Mouse (Mus musculus) frontal cortex, adult 2 months (tissue): ENCODE measurements at regions not wholly inside any gene's neighbourhood (a gene's known extent, or its start where the extent isn't known, plus 50 kb on each side); places are given as distances from the start of the nearest gene placed in this dataset.

Experiments
- DNase-seq, 2 experiments: peaks; one replicate each; pipeline ENCODE4 v3.0.0; 2022; ENCODE audit warnings: low spot score in 1 of 2; ENCODE audit errors: extremely low spot score in 1 of 2

DNA sequence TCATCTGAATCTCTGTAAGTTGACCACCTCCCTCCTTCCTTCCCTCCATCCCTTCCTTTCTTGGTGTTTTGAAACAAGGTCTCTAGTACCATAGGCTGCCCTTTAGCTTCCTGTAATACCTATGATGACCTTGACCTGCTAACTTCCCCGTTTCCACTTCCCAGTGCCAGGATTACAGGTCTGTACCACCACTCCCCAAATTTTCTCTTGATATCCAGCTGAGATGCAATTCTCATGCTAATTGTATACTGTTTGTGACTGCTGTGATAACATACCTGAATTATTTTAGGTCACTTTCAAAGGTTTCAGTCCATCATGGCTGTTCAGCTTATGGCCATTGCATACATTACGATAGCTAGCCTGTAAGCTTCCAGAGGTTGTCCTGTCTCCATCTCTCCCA lies 104.4 kb upstream of the Marcks start:
- no peak for DNase-seq

DNA sequence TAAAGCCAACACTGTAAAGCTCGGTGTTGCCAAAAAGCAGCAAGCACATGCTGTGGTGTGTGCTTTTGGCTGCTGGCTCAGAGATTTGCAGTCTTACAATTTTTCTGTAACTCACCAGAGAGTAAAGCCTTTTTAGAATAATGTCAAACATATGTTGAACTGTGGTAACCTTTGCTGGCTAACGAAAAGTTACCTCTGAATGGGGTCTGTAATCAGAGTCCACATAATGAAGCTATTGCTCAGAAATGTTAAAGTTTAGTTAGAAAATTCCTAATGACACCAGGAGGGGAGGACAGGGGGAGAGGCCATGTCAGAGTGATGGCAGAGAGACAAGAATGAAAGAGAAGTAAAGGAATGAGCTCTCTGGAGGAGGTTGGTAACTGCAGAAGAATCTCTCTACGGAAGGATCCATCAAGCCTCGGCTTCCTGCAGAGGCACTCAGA lies 103.1 kb upstream of the Marcks start:
- DNase-seq = no peak

DNA sequence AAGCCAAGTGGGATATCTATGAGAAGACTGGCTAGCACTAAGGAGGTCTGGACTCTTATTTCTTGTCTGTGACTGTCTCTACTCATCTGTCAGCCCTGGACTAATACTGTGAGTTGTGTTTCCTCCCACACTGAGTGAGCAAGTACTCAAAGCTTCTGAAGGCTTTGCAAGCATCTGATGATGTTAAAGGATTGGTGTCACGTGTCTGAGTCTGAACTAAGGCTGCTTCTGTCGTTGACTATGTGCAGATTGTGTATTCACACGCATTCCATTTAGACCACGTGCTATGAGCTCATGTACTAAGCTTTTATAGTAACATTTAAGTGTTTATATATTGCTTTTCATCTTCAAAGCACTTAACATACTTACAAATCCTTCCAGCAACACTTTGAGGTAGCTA lies 101.9 kb upstream of the Marcks start:
- no peak for DNase-seq

DNA sequence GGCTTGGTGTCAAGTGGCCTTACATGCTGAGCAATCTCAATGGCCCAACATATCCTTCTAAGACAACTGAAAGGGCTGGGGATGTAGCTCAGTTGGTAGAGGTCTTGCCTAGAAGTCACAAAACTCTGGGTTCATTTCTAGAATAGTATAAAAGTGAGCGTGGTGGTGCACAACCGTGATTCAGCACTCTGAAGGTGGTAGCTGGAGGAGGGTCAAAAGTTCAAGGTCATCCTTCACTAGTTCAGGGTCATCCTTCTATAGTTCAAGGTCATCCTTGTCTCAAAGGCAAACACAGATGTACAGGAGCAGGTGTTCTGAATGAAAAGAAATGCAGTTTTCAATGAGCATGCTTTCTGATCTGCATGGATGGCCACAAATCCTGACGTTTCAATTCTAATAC lies 101.5 kb upstream of the Marcks start:
- DNase-seq = no peak

DNA sequence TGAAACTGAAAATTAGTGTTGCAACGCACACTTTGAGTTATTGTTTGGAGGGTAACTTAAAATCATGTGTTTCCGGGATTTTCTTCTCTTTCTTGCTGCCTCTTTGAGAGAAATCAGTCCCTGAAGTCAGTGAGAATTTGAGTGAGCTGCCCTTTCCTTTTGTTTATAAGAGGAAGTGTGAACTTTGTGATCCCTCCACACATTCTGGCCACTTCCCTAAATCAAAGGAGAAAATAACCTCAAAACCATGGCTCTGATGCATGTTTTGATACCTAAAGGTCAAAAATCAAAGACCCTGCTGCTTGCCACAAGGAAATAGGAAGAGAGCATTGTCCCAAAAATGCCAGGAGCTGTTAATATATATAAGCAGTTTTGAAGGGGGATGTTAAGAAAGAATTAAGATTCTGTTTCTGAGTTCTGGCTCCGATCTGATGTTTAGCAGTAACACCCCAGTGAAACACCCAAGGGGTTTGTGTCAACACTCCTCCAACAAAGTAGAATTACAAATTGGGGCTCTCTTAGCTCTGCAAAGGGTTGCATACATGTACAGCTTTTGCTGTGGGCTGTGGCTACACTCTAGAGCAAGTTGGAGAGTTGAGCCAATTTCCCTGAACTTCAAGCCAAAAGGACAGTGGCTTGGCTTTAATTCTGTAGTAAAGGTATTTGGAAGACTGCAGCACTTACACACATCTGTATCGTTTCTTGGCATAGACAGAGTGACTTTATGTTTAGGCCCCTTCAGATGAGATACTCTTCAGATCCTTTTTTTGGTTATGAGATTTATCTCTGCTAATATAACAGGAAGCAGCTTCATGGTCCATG lies 97.5 kb upstream of the Marcks start:
- no peak for DNase-seq

DNA sequence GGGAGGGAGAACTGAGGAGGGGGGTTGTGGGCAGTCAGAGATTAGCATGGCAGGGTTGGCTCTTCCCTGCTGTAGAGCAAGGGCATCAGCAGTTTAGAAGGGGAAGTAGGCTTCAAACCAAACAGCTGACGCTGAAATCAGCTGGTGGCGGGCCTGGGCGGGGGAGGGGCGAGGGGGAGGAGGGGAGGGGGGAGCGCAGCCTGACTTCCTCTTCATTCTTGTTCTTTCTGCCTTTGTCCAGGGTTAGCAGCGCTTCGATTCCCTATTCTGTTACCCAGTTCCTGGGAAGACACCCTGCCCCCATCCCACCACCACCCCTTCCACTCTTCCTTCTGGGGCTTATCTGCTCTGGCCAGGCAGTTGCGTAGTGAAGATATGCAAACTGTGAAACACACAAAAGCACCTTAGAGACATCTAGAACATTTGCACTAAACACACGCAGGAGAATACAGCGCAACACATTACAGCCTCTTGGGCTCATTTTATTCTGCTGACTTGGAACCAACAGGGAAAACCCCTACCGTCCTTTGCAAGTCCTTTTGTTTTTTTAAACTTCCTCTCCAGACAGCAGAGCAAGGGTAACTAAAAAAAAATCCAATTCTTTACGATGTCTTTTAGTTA lies 93.3 kb upstream of the Marcks start:
- no peak for DNase-seq

DNA sequence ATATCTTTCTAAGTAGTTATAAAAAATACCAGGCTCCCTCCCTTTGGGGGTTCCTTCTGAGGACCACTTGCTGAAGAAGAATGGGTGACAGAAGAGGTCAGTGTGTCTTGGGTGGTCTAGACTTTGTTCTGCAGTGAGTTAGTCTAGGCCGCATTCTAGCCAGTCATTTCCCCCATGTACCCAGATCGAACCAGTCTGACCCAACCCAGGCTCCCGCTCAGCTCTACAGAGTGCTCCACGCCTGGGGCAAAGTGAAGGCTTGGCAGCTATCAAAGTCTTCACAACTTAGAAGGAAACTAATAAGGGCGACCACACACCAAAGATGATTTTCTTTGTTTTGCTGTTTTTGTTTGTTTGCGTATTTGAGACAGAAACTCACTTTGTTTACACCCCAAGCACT lies 92.4 kb upstream of the Marcks start:
- no peak for DNase-seq

DNA sequence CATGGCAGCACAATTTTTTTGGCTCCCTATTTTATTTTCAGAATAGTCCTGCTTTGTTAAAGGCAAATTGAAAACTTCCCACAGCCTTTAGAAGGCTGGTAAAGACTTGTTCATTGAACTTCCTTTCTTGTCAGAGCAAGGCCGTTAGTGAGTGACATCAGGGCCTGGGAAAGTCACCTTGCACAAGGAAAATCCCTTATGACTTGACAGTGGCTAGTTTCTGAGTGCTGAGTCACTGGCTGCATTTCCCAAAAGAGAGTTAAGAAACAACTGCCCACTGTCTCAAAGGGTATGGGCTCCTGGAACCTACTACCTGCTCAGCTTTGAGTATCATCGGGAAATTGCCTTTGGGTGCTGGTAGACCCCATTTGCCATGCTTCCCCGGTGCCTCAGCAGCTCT lies 89.2 kb upstream of the Marcks start:
- DNase-seq = no peak

DNA sequence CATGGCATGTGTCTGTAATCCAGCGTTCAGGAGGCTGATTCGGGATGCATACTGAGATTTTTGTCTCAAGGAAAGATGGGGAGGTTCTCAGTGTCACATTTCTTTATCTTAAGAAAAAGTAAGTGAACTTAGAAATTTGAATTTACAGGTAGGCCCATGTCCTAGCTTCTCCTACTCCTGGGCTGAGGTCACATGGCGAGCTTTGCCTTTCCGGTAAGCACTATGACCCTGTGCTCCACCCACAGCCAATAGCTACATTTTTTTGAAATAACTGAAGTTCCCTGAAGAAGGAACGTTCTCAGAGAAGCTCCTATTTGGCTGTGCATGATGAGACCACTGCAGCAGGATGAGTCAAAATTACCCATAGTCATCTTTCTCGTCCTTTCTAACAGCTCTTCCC lies 83.0 kb upstream of the Marcks start:
- DNase-seq = no peak

DNA sequence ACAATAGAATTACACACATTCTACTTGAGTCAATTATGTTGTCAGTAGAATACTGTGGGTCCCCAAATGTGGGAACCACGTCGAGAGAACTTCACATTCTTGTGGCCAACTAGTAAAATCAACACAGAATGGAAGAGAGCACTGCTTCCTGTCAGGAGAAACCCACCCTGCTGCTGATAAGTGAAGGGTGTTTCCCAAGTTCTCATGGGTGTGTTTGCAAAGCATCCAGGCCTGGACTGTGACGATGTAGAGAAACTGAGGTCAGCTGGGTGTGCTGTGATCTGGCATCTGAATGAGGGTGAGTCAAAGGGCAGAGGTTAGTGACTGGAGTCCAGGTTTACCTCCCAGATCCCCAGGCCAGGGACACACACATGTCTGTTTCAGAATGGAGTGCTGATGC lies 81.7 kb upstream of the Marcks start:
- DNase-seq = no peak

DNA sequence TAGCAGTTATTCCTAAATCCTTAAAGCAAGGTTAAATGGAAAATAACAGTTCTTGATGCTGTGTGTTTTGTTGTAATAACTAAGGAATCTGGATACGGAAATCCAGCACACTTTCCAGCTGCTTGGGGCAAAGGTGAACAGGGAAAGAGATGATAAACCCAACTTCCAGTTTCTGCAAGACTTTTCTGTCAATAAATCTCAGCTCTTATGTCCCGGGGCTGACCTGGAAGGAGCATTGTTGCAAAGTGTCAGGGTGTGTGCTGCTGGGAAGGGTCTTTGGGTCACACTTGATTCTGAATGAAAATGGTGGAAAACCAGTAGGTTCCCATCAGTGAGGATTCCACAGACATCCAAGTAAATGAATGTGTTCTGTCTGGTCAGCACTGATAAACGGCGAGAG lies 81.2 kb upstream of the Marcks start:
- no peak for DNase-seq

DNA sequence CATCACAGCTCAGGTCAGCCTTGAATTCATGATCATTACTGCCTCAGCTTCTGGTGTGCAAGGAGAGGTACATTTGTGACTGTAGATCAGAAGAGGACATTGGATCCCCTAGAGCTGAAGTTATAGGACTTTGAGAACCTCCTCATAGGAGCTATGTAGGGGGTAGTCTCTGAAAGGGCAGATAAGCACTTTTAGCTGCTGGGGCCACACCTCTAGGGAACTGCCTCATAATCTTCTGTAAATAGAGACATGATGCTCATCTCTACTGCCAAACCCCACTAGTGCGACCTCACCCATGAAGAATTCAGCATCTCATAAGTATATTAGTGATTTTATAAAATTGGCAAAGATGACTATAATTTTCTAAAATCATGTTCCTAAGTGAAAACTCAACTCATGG lies 80.7 kb upstream of the Marcks start:
- no peak for DNase-seq

DNA sequence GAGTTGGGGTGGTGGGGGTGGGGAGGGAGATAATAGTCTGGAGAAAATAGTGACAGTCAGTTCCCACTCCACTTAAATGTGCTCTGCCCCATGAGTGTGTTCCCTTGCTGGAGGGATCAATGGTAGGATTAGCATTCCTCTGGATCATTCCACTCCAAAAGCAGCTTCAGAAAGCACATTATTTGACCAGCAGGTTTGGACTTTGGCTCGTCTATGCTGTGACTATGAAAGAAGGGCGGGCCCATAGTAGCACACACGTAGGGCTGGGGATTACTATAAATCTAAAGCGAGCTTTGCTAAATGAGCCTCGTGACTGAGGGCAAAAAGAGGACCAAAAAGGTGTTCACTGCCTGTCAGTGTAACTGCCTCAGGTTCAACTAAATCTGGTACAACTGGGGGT lies 75.9 kb upstream of the Marcks start:
- DNase-seq = no peak

DNA sequence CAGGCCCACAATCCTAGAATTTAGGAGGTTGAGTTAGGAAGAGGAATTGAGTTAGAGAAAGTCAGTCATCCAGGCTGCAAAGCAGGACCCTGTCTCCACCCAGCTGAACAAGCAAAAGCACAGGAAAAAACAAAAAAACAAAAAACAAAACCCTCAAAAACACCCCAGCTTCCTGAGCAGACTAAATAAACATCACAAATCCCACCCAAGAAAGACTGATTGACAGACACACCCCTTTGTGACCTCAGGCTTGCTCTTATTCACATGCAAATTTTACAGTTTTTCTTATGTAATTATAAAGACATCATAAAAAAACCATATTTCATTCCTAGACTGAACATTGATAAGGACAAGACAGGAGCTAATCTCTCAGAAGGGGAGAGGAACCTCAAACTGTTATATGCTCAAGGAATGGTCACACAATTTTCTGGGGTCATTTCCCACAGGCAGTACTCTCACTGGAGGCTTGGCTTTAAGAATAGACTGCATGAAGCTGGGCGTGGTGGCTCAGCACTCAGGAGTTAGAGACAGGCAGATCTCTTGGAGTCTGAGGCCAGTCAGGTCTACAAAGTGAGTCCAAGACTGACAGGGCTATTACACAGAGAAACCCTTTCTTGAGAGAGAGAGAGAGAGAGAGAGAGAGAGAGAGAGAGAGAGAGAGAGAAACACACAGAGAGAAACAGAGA lies 73.8 kb upstream of the Marcks start:
- DNase-seq = no peak

DNA sequence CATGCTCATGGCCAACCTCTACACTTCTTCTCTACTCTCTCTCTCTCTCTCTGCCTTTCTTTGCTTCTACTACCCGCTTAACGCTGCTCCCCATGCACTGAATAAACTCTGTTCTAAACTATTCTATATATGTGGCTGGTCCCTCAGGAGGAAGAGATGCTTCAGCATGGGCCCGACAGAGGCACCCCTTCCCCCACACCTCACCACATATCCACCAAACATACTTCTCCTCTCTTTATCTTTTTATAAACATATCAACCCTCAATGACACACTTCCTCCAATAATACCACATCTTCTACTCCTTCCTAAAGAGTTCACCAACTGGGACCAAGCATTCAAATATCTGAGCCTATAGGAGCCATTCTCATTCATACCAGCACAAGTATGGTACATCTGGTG lies 72.6 kb upstream of the Marcks start:
- no peak for DNase-seq

DNA sequence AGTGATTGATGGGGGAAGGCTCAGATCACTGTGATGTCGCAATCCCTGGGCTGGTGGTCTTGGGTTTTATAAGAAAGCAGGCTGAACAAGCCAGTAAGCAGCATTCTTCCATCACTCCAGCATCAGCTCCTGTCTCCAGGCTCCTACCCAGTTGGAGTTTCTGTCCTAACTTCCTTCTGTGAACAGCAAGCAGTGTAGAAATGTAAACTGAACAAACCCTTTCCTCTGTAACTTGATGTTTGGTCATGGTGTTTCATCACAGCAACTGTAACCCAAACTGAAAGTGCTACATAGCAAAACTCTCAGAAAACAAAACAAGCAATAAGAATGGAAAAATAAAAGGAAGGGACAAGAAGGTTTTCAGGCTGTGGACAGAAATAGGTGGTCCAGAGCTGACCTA lies 71.5 kb upstream of the Marcks start:
- no peak for DNase-seq

DNA sequence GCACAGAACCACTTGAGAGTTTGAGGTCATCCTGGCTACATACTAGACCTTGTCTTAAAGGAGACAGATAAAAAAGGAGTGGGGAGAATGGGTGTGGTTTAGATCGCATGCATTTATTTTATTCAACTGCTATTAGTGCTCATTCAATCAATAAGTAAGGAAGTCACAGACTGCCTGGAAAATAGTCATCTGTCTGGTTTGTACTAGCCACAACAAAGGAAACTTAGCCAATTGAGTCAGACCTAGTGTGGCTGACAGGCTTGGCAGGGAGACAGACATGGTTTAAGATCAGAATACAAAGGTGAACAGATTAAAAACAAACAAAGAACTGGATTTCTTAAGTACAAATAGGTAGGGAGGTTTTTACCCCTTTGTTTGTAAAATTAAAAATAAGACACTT lies 68.3 kb upstream of the Marcks start:
- no peak for DNase-seq

DNA sequence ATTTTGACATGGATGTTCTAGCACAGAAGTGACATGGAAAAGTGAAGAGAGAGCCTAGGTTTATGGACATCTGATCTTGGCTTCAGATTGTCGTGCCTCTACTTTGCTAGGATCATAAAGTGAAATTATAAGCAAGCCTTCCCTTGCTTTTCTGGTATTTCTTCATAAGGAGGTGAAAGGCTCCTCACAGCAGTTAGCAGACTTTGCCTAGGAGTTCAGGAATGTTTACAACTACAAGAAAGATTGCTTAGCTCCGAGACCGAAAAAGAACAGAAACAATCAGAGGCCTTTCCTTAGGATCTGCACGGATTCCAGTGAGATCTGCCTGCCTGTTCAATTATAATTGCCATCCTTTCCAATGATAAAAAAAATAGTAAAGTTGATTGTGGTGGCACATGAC lies 67.8 kb upstream of the Marcks start:
- no peak for DNase-seq

DNA sequence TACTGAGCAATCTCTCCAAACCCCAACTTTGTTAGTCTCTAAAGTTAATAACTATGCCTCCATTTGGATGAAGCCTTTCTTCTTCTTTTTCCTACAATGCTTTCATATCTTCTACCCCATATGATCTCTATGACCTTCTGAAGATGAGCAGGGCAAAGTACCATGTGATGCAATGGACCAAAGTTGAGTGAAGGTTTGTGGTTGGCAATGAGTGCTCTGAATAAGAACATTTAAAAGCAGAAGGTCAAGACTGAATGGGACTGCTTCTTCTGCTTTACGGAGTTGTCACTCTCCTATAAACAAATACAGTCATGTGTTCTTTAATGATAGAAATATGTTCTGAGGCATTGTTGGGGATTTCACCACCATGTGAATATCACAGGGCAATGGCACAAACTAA lies 65.0 kb upstream of the Marcks start:
- no peak for DNase-seq

DNA sequence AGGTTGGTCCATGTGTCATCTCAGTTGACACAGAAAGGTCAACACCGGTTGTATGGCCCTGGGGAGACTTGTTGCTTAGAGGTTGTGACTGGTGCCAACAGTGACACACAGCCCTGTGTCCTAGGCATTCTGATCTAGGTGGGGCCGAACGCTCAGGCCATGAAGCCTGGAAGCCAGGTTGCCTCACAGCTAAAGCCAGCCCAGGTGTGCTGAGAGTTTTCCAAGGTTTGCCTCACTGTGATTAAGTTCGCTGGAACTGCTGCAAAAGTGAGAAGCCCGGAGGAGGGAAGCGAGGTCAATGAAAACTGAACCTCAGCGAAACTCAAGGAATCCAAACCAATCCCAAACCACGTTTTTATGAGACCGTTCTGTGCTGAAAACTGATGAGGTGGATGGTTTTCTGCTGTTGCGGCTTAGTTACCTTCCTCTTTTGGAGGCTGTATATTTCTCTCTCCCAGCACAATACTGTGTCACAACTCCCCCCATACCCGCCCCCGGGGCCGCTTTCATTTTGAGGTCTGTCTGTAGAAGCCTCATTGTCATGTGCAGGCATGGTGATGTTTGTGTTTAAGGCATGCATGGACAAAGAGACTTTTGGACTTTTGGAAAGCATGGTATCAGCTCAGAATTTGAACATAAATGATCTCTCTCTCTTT lies 56.2 kb upstream of the Marcks start:
- DNase-seq = no peak

DNA sequence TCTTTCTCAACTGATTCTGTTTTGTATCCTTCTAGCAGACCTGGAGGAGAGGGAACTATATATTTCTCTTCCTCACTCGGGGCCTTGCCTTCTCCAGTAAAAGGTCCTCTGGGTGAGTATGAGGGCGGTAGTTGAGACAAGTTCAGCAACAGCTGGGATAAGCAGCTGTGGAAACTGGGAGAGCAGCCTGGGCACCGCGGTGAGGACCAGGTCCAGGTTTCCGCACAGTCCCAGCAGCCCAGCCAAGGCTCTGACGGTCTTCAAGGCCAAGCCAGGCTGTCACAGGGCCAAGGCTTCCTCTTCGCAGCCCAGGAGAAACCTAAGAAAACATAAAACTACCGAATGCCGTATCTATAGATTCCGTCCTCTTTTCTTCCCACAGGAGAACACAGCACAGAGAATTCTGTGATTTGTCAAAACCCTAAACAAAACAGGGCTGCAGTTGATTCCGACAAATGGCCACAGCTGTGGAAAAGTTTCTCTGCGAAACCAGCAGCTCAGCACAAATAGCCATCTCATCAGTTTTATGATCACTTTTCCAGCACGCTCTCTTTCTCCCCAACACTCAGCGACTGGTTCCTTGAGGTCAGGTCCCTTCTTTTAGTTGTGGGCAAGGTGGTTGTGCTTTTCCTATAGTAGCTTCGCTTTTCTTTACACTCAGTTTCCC lies 55.5 kb upstream of the Marcks start:
- no peak for DNase-seq
